Mouse (Mus musculus) myocyte (in vitro differentiated cells): ENCODE measurements at regions not wholly inside any gene's neighbourhood (a gene's known extent, or its start where the extent isn't known, plus 50 kb on each side); places are given as distances from the start of the nearest gene placed in this dataset.

ENCODE experiments used
- CEBPB ChIP-seq: IDR thresholded peaks from 2 replicates; pipeline ENCODE4 v1.6.1; 2011; ENCODE audit warnings: mild to moderate bottlenecking, moderate library complexity; ENCODE audit not compliant: poor library complexity, insufficient read depth, severe bottlenecking
- E2F4 ChIP-seq: IDR thresholded peaks from one replicate; pipeline ENCODE4 v1.6.1; 2011; ENCODE audit warnings: mild to moderate bottlenecking, control low read depth, moderate library complexity; ENCODE audit not compliant: insufficient read depth
- MAX ChIP-seq: IDR thresholded peaks from one replicate; pipeline ENCODE4 v1.6.1; 2011; ENCODE audit warnings: low read depth, mild to moderate bottlenecking, control low read depth
- MYOD1 ChIP-seq, 3 experiments: IDR thresholded peaks; one replicate each; pipeline ENCODE4 v1.6.1; 2011; ENCODE audit warnings: control low read depth in 2 of 3, low read depth in 2 of 3, mild to moderate bottlenecking in 2 of 3, moderate library complexity in 1 of 3; ENCODE audit not compliant: insufficient read length in 2 of 3, control insufficient read depth in 1 of 3
- MYOG ChIP-seq, 3 experiments: IDR thresholded peaks; one replicate each; pipeline ENCODE4 v1.6.1; 2011; ENCODE audit warnings: control low read depth in 2 of 3, low read depth in 2 of 3, mild to moderate bottlenecking in 2 of 3; ENCODE audit not compliant: insufficient read length in 2 of 3, control insufficient read depth in 1 of 3, insufficient read depth in 1 of 3
- POLR2A ChIP-seq: IDR thresholded peaks from one replicate; pipeline ENCODE4 v1.6.1; 2011; ENCODE audit warnings: low read depth, mild to moderate bottlenecking, control low read depth, moderate library complexity; ENCODE audit not compliant: insufficient read length
- POLR2AphosphoS2 ChIP-seq: IDR thresholded peaks from one replicate; pipeline ENCODE4 v1.6.1; 2011; ENCODE audit warnings: low read depth, control low read depth; ENCODE audit not compliant: insufficient read length
- REST ChIP-seq: IDR thresholded peaks from one replicate; pipeline ENCODE4 v1.6.1; 2011; ENCODE audit warnings: mild to moderate bottlenecking, control low read depth, moderate library complexity; ENCODE audit not compliant: insufficient read depth, insufficient read length
- TCF12 ChIP-seq: IDR thresholded peaks from one replicate; pipeline ENCODE4 v1.6.1; 2011; ENCODE audit warnings: mild to moderate bottlenecking, control low read depth; ENCODE audit not compliant: poor library complexity, insufficient read depth, severe bottlenecking
- TCF3 ChIP-seq: IDR thresholded peaks from one replicate; pipeline ENCODE4 v1.6.1; 2011; ENCODE audit warnings: low read depth, control low read depth; ENCODE audit not compliant: insufficient read length
- USF1 ChIP-seq: IDR thresholded peaks from one replicate; pipeline ENCODE4 v1.6.1; 2011; ENCODE audit warnings: low read depth, mild to moderate bottlenecking, control low read depth, moderate library complexity

DNA sequence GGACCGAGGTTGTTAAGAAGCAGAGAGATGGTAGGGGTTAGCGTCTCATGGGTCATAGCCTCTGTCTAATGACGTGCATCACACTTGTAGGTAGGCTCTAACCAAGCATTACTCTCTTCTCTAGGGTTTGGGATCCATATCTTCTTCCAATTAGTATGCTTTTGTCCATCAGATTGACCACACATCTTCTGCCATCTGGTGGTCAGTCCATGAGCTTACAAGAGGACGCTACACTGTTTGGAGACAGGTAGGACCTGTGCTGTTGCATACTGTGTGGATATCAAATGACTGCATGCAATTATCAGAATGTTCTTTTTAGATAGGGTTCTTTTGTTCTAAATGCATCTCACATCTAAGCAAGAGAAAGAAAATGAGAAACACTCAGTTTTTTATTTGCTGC, 54.6 kb upstream of the Nxph1 start:
- TF ChIP-seq POLR2A (no peak), E2F4 (no peak), MAX (no peak), CEBPB (no peak), USF1 (no peak), POLR2AphosphoS2 (no peak), MYOD1 (IDR thresholded peaks at IDR 0.05; ENCODE audit: control insufficient read depth in 1 of 3, insufficient read length in 2 of 3, low read depth in 2 of 3) (no peak), MYOG (IDR thresholded peaks at IDR 0.05; ENCODE audit: control insufficient read depth in 1 of 3, insufficient read depth in 1 of 3, insufficient read length in 2 of 3, low read depth in 2 of 3) (no peak), TCF12 (no peak), TCF3 (no peak), REST (no peak)
